Mouse (Mus musculus) MEL (cell line): ENCODE results near the gene Faf1. TPM values are rescaled to one million over a fixed set of nuclear protein-coding genes. Genes with fewer than 3 reads are reported as not detected.

Experiments used
- DNase-seq: peaks from one replicate; pipeline ENCODE4 v3.0.0; 2011; ENCODE audit warnings: low read depth, low spot score
- H3K27ac ChIP-seq: 2 replicates; pipeline ENCODE4 v1.5.1; 2012; ENCODE audit warnings: low read depth, mild to moderate bottlenecking, control low read depth, low read length, moderate library complexity; ENCODE audit not compliant: control insufficient read depth
- H3K27me3 ChIP-seq, 2 experiments: fragments of 150-350 bp in 1 of 2; sonication (generic) in 1 of 2; 2 replicates each; pipeline ENCODE4 v1.6.1; 2012; ENCODE audit warnings: low read length in 2 of 2, mild to moderate bottlenecking in 2 of 2, improper control_type of control experiment in 1 of 2, moderate library complexity in 1 of 2; ENCODE audit not compliant: insufficient read depth in 2 of 2, control insufficient read depth in 1 of 2
- H3K36me3 ChIP-seq, 2 experiments: 2 replicates each; pipeline ENCODE4 v1.6.1; 2012 to 2014; ENCODE audit warnings: low read length in 2 of 2, improper control_type of control experiment in 1 of 2, inconsistent platforms in 1 of 2, mild to moderate bottlenecking in 1 of 2; ENCODE audit not compliant: insufficient read depth in 2 of 2, control insufficient read depth in 1 of 2
- H3K4me1 ChIP-seq, 2 experiments: fragments of 150-350 bp in 1 of 2; sonication (generic) in 1 of 2; 2 replicates each; pipeline ENCODE4 v1.6.1; 2012; ENCODE audit warnings: low read length in 2 of 2, improper control_type of control experiment in 1 of 2, mild to moderate bottlenecking in 1 of 2; ENCODE audit not compliant: insufficient read depth in 2 of 2, control insufficient read depth in 1 of 2
- H3K4me3 ChIP-seq, 2 experiments: fragments of 150-350 bp in 1 of 2; sonication (generic) in 1 of 2; 2 replicates each; pipeline ENCODE4 v1.5.1; 2012; ENCODE audit warnings: low read depth in 2 of 2, low read length in 2 of 2, mild to moderate bottlenecking in 2 of 2, moderate library complexity in 2 of 2, control low read depth in 1 of 2, improper control_type of control experiment in 1 of 2; ENCODE audit not compliant: control insufficient read depth in 1 of 2, insufficient read depth in 1 of 2
- H3K79me2 ChIP-seq: 2 replicates; pipeline ENCODE4 v1.6.1; 2012; ENCODE audit warnings: mild to moderate bottlenecking, low read length, moderate library complexity; ENCODE audit not compliant: control insufficient read depth, poor library complexity, insufficient read depth
- H3K9ac ChIP-seq: 2 replicates; pipeline ENCODE4 v1.6.1; 2012; ENCODE audit warnings: low read depth, mild to moderate bottlenecking, control low read depth, low read length, moderate library complexity; ENCODE audit not compliant: control insufficient read depth, poor library complexity, severe bottlenecking
- H3K9me3 ChIP-seq: fragments of 150-350 bp; sonication (generic); replicated peaks from 2 replicates; pipeline ENCODE4 v1.6.1; 2012; ENCODE audit warnings: mild to moderate bottlenecking, low read length, improper control_type of control experiment, moderate library complexity; ENCODE audit not compliant: insufficient read depth
- BHLHE40 ChIP-seq: IDR thresholded peaks from 2 replicates; pipeline ENCODE4 v1.6.1; 2012; ENCODE audit warnings: low read depth, mild to moderate bottlenecking, inconsistent platforms, low read length, improper control_type of control experiment, borderline replicate concordance
- CTCF ChIP-seq, 3 experiments: IDR thresholded peaks in 2 of 3; conservative IDR thresholded peaks in 1 of 3; 2 replicates each; pipeline ENCODE4 v1.5.1; 2011 to 2012; ENCODE audit warnings: low read length in 3 of 3, low read depth in 2 of 3, mild to moderate bottlenecking in 2 of 3, improper control_type of control experiment in 1 of 3, inconsistent platforms in 1 of 3, mixed read lengths in 1 of 3, moderate library complexity in 1 of 3; ENCODE audit not compliant: control insufficient read depth in 1 of 3, insufficient read depth in 1 of 3, poor library complexity in 1 of 3, severe bottlenecking in 1 of 3
- E2F4 ChIP-seq: IDR thresholded peaks from 2 replicates; pipeline ENCODE4 v1.6.1; 2011; ENCODE audit warnings: low read depth, low read length, improper control_type of control experiment, borderline replicate concordance
- ELF1 ChIP-seq: IDR thresholded peaks from 2 replicates; pipeline ENCODE4 v1.6.1; 2014; ENCODE audit warnings: low read depth, mild to moderate bottlenecking, inconsistent platforms, low read length, improper control_type of control experiment, moderate library complexity
- EP300 ChIP-seq, 2 experiments: IDR thresholded peaks; 2 replicates each; pipeline ENCODE4 v1.6.1; 2011; ENCODE audit warnings: improper control_type of control experiment in 2 of 2, low read length in 2 of 2, low read depth in 1 of 2, mild to moderate bottlenecking in 1 of 2
- ETS1 ChIP-seq: IDR thresholded peaks from 2 replicates; pipeline ENCODE4 v1.6.1; 2012; ENCODE audit warnings: low read depth, mild to moderate bottlenecking, inconsistent platforms, low read length, improper control_type of control experiment, moderate library complexity
- GABPA ChIP-seq: IDR thresholded peaks from 2 replicates; pipeline ENCODE4 v1.6.1; 2012; ENCODE audit warnings: low read depth, mild to moderate bottlenecking, inconsistent platforms, low read length, improper control_type of control experiment, moderate library complexity
- GATA1 ChIP-seq: IDR thresholded peaks from 2 replicates; pipeline ENCODE4 v1.6.1; 2011; ENCODE audit warnings: low read depth, low read length, improper control_type of control experiment
- HCFC1 ChIP-seq: IDR thresholded peaks from 2 replicates; pipeline ENCODE4 v1.6.1; 2012; ENCODE audit warnings: low read depth, mild to moderate bottlenecking, inconsistent platforms, low read length, improper control_type of control experiment, moderate library complexity
- JUND ChIP-seq: IDR thresholded peaks from 2 replicates; pipeline ENCODE4 v1.6.1; 2011; ENCODE audit warnings: low read depth, mild to moderate bottlenecking, improper control_type of control experiment, low read length
- KAT2A ChIP-seq: conservative IDR thresholded peaks from 2 replicates; pipeline ENCODE4 v1.6.1; 2012; ENCODE audit warnings: low read depth, low read length, improper control_type of control experiment, inconsistent platforms
- MAX ChIP-seq: IDR thresholded peaks from 2 replicates; pipeline ENCODE4 v1.6.1; 2011; ENCODE audit warnings: low read length, improper control_type of control experiment
- MAZ ChIP-seq: IDR thresholded peaks from 2 replicates; pipeline ENCODE4 v1.6.1; 2012; ENCODE audit warnings: low read depth, mild to moderate bottlenecking, inconsistent platforms, low read length, improper control_type of control experiment
- MEF2A ChIP-seq: IDR thresholded peaks from 2 replicates; pipeline ENCODE4 v1.6.1; 2014; ENCODE audit warnings: low read depth, mild to moderate bottlenecking, inconsistent platforms, low read length, improper control_type of control experiment; ENCODE audit not compliant: poor library complexity, insufficient replicate concordance, severe bottlenecking; ENCODE audit errors: extremely low read depth
- POLR2A ChIP-seq, 2 experiments: IDR thresholded peaks; 2 replicates each; pipeline ENCODE4 v1.6.1; 2011 to 2012; ENCODE audit warnings: low read length in 2 of 2, mild to moderate bottlenecking in 2 of 2, control low read depth in 1 of 2, improper control_type of control experiment in 1 of 2, low read depth in 1 of 2, moderate library complexity in 1 of 2; ENCODE audit not compliant: control insufficient read depth in 1 of 2, insufficient read depth in 1 of 2, poor library complexity in 1 of 2
- POLR2AphosphoS2 ChIP-seq: IDR thresholded peaks from 2 replicates; pipeline ENCODE4 v1.6.1; 2011; ENCODE audit warnings: low read length, improper control_type of control experiment
- POLR2AphosphoS5 ChIP-seq: IDR thresholded peaks from 2 replicates; pipeline ENCODE4 v1.6.1; 2012; ENCODE audit warnings: low read depth, borderline replicate concordance, mild to moderate bottlenecking, inconsistent platforms, low read length, moderate library complexity, mixed read lengths
- RAD21 ChIP-seq: IDR thresholded peaks from 2 replicates; pipeline ENCODE4 v1.6.1; 2011; ENCODE audit warnings: mild to moderate bottlenecking, low read depth, low read length, improper control_type of control experiment
- RCOR1 ChIP-seq: IDR thresholded peaks from 2 replicates; pipeline ENCODE4 v1.6.1; 2012; ENCODE audit warnings: low read depth, mild to moderate bottlenecking, inconsistent platforms, low read length, improper control_type of control experiment
- SIN3A ChIP-seq: IDR thresholded peaks from 2 replicates; pipeline ENCODE4 v1.6.1; 2012; ENCODE audit warnings: low read length, improper control_type of control experiment, inconsistent platforms
- SMC3 ChIP-seq: IDR thresholded peaks from 2 replicates; pipeline ENCODE4 v1.6.1; 2011; ENCODE audit warnings: low read depth, low read length, improper control_type of control experiment
- TBP ChIP-seq: IDR thresholded peaks from 2 replicates; pipeline ENCODE4 v1.8.0; 2011; ENCODE audit warnings: low read depth, low read length, improper control_type of control experiment
- UBTF ChIP-seq: IDR thresholded peaks from 2 replicates; pipeline ENCODE4 v1.6.1; 2012; ENCODE audit warnings: low read depth, mild to moderate bottlenecking, inconsistent platforms, low read length, improper control_type of control experiment, moderate library complexity, borderline replicate concordance; ENCODE audit not compliant: insufficient read depth
- USF2 ChIP-seq, 2 experiments: IDR thresholded peaks; 2 replicates each; pipeline ENCODE4 v1.6.1; 2011 to 2012; ENCODE audit warnings: improper control_type of control experiment in 2 of 2, low read length in 2 of 2, borderline replicate concordance in 1 of 2, inconsistent platforms in 1 of 2, low read depth in 1 of 2, mild to moderate bottlenecking in 1 of 2; ENCODE audit not compliant: insufficient read depth in 1 of 2
- ZMIZ1 ChIP-seq: IDR thresholded peaks from 2 replicates; pipeline ENCODE4 v1.6.1; 2012; ENCODE audit warnings: low read depth, mild to moderate bottlenecking, inconsistent platforms, low read length, improper control_type of control experiment, moderate library complexity
- polyA plus RNA-seq, 2 experiments: library from polyadenylated mRNA; stranded (reverse) in 1 of 2; unstranded in 1 of 2; fragments of >175 nt in 1 of 2; fragments of >200 nt in 1 of 2; gene quantifications; 2 replicates each; pipeline versions ENCODE4 v1.2.1 to v1.2.4; 2012; ENCODE audit warnings: low replicate concordance in 2 of 2, low read depth in 1 of 2; ENCODE audit not compliant: insufficient read length in 2 of 2, insufficient read depth in 1 of 2, missing spikeins in 1 of 2
- total RNA-seq: library from RNA; depleted of rRNA; stranded (reverse); fragments of 300-350 nt; gene quantifications from 2 replicates; pipeline ENCODE4 v1.2.3, GENCODE M21; 2012

Gene Faf1
- total and polyA plus RNA-seq, 3 experiments, result 36.5 to 37.6 TPM; not detected in 1

GRCm38 (mm10) chr4:109988411-109988810, 312.0 kb downstream of the Faf1 start:
- DNase-seq, result no peak
- H3K79me2 ChIP-seq, result no peaks in the 10 kb centered on the region
- no peaks in the 10 kb centered on the region for H3K36me3 ChIP-seq
- H3K27me3 ChIP-seq, result no peaks in the 10 kb centered on the region
- H3K27ac ChIP-seq, result no peak overlapping the region
- H3K9ac ChIP-seq, result no peak overlapping the region
- no peaks in the 10 kb centered on the region for H3K9me3 ChIP-seq
- no peaks in the 10 kb centered on the region for H3K4me1 ChIP-seq
- H3K4me3 ChIP-seq, result no peak overlapping the region
- TF ChIP-seq JUND, result no peak
- no peak for TF ChIP-seq E2F4
- TF ChIP-seq ZMIZ1, result no peak
- no peak for TF ChIP-seq POLR2AphosphoS2
- no peak for TF ChIP-seq ETS1
- no peak for TF ChIP-seq MAX
- no peak for TF ChIP-seq ELF1
- no peak for TF ChIP-seq MAZ

- H3K27me3 ChIP-seq, result no peaks in the 10 kb centered on the region
- TF ChIP-seq RAD21, result peak; percentile 32
- TF ChIP-seq KAT2A, result no peak
- TF ChIP-seq CTCF (IDR thresholded peaks at IDR 0.05 in 2 of 3, conservative IDR thresholded peaks at IDR 0.05 in 1 of 3; ENCODE audit: control insufficient read depth in 1 of 3, insufficient read depth in 1 of 3, low read depth in 2 of 3, low read length in 3 of 3, poor library complexity in 1 of 3, severe bottlenecking in 1 of 3), result peak in 2 of 3 experiments; percentile 16 to 32; a peak in 2 of 6 replicates
- 0 out of 2 replicates have a peak, but pooled peaks have one; percentile 21 for TF ChIP-seq SMC3
- TF ChIP-seq, all 39 proteins: peak for 3
- no peak overlapping the region for H3K4me3 ChIP-seq
- H3K36me3 ChIP-seq, result no peaks in the 10 kb centered on the region
- no peaks in the 10 kb centered on the region for H3K79me2 ChIP-seq
- no peak for DNase-seq
- no peaks in the 10 kb centered on the region for H3K4me1 ChIP-seq
- H3K9me3 ChIP-seq, result no peaks in the 10 kb centered on the region
- no peak overlapping the region for H3K9ac ChIP-seq
- no peak overlapping the region for H3K27ac ChIP-seq
Measured at GRCm38 (mm10) chr4:109989213-109989612, 312.8 kb downstream of the Faf1 start.

GRCm38 (mm10) chr4:110006044-110006443, 329.7 kb downstream of the Faf1 start:
- Histone ChIP-seq H3K4me3 (no peak overlapping the region), H3K9ac (no peak overlapping the region), H3K27ac (no peak overlapping the region), H3K79me2 (no peaks in the 10 kb centered on the region), H3K9me3 (peaks cover 2% of the 10 kb centered on the region; the same call in 1 of the 2 replicates), H3K4me1 (peaks cover 0 to 13% of the 10 kb centered on the region in 2 experiments; a peak in 2 of 4 replicates), H3K36me3 (no peaks in the 10 kb centered on the region), H3K27me3 (no peaks in the 10 kb centered on the region)
- no peak for DNase-seq
- TF ChIP-seq ZMIZ1 (no peak), HCFC1 (no peak), TBP (no peak), POLR2AphosphoS5 (no peak), USF2 (IDR thresholded peaks at IDR 0.05; ENCODE audit: borderline replicate concordance in 1 of 2, insufficient read depth in 1 of 2, low read depth in 1 of 2, low read length in 2 of 2) (no peak), MAX (no peak), GABPA (no peak), SIN3A (peak; percentile 29; the same call in 1 of the 2 replicates), MAZ (no peak), SMC3 (no peak), KAT2A (no peak), MEF2A (peak; percentile 92; the same call in 1 of the 2 replicates), POLR2A (IDR thresholded peaks at IDR 0.05; ENCODE audit: control insufficient read depth in 1 of 2, insufficient read depth in 1 of 2, low read depth in 1 of 2, low read length in 2 of 2, poor library complexity in 1 of 2) (no peak), RAD21 (no peak), RCOR1 (peak; percentile 45; the same call in 1 of the 2 replicates), EP300 (IDR thresholded peaks at IDR 0.05; ENCODE audit: low read depth in 1 of 2, low read length in 2 of 2) (peak; percentile 78 to 88), BHLHE40 (no peak), GATA1 (peak; percentile 79), ETS1 (peak; percentile 76), UBTF (no peak)
